Mouse (Mus musculus) cortical plate, adult 2 months (tissue): ENCODE data around the gene Efcab8.

Source experiments
- CTCF ChIP-seq: fragments of 200-500 bp; IDR thresholded peaks from 2 replicates; pipeline ENCODE4 v1.5.1; 2011; ENCODE audit warnings: mild to moderate bottlenecking, control low read depth, low read length; ENCODE audit not compliant: insufficient read depth; ENCODE audit errors: extremely low read depth
- POLR2A ChIP-seq: fragments of 200-500 bp; IDR thresholded peaks from 2 replicates; pipeline ENCODE4 v1.6.1; 2011; ENCODE audit warnings: mild to moderate bottlenecking, low read length, control low read depth; ENCODE audit not compliant: insufficient read depth; ENCODE audit errors: extremely low read depth

- TF ChIP-seq CTCF = no peak
- TF ChIP-seq POLR2A = no peak
Observed at GRCm38 (mm10) chr2:153822005-153822543, 42.3 kb downstream of the Efcab8 start.
